Mouse (Mus musculus) bone marrow, adult 2 months (tissue): Measurements from ENCODE around the gene Ccser2.

Experiments used
- CTCF ChIP-seq: fragments of 200-500 bp; IDR thresholded peaks from 2 replicates; pipeline ENCODE4 v1.5.1; 2011; ENCODE audit warnings: low read length, control low read depth; ENCODE audit not compliant: control insufficient read depth, insufficient read depth
- POLR2A ChIP-seq: fragments of 200-500 bp; IDR thresholded peaks from 2 replicates; pipeline ENCODE4 v1.6.1; 2011; ENCODE audit warnings: low read depth, mild to moderate bottlenecking, control low read depth, low read length, borderline replicate concordance; ENCODE audit not compliant: control insufficient read depth

DNA sequence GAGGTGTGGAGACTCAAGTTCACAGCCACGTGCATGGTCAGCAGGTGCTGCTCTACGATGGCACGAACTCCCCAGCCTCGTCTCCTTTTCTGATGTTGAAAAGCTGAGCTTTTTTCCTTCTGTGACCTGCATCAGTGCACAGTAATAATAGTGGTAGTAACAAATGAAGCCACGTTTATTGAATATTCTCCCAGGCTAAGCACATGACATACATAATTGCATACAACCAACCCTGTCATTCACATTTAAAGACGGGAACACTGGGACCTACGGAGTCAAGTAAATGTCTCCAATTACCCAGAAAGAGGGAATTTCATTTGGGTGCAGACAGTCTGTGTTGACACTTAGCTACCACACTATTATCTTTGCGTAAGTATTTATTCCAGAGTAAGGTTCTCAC, 37.9 kb upstream of the Ccser2 start:
- TF ChIP-seq CTCF, result no peak
- no peak for TF ChIP-seq POLR2A
